Mouse (Mus musculus): ENCODE results near the gene Ptpn6. TPM values are rescaled to one million over a fixed set of nuclear protein-coding genes. Genes with fewer than 3 reads are reported as not detected.
A peak's percentile ranks its signal among the peaks of the same experiment; 100 is the strongest.

Ptpn6 gene
- polyA plus RNA-seq, 1 experiment from 2014 or later: 6.9 TPM

DNA sequence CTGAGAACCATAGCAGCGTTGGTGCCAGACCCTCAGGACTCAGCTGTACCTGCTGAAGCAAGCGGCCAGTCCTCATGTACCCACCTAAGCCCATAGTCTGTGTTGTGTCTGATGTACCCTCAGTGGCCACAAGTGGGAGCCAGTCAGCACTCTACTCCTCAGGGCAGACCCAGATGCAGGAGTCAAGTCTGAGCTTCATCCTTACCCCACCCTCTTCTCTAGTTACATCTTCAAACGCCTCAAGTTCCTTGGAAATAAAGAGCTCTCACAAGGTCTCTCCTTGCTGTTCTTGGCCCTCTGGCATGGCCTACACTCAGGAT is 35.8 kb downstream of the Ptpn6 start:
- H3K27ac ChIP-seq (ENCODE audit: low read depth, low read length): no peak overlapping the region
- H3K27me3 ChIP-seq (ENCODE audit: control insufficient read depth, insufficient read depth, low read length): no peaks in the 10 kb centered on the region
- no peak overlapping the region for H3K4me3 ChIP-seq (ENCODE audit: low read depth, low read length)
- 61% methylated on average over 3 of the region's 3 CpGs for WGBS
- no peak overlapping the region for H3K9ac ChIP-seq (ENCODE audit: low read length)
- H3K4me1 ChIP-seq (ENCODE audit: control insufficient read depth, insufficient read depth, low read length): no peaks in the 10 kb centered on the region
- no peaks in the 10 kb centered on the region for H3K9me3 ChIP-seq (ENCODE audit: control insufficient read depth, low read length)
- ATAC-seq (ENCODE audit: insufficient read depth, low FRiP score, low TSS enrichment) (peak; percentile 72; the same call in 1 of the 2 replicates), DNase-seq (ENCODE audit: low spot score) (peak; percentile 71)
- peaks cover 8% of the 10 kb centered on the region; the same call in 1 of the 2 replicates for H3K36me3 ChIP-seq (ENCODE audit: control insufficient read depth, insufficient read depth, low read length)
- no peak overlapping the region for H3K4me2 ChIP-seq (ENCODE audit: low read depth)

DNA sequence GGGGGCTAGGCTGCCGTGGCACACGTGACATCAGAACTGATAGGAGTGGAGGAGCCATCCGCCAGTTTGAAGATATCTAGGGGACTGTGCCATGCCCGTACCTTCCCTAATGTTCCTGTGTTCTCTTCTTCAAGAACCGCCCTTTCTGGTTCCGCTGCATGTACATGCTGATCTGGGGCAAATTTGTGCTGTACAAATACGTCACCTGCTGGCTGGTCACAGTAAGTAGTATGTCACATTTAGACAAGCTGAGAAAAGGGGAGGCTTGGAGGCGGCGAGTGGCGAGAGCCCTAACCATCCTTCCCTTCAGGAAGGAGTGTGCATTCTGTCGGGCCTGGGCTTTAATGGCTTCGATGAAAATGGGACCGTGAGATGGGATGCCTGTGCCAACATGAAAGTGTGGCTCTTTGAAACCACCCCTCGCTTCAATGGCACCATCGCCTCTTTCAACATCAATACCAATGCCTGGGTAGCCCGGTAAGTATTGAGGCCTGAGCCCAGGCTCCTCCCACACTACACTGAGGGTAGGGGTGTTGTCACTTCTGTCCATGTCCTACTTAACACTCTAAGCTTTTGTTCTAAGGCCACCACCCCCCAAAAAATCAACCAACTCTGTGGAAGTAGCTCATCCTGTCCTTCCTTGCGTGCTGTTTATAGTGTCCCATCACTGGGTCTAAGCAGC is 36.3 kb downstream of the Ptpn6 start:
- Histone ChIP-seq H3K4me2 (ENCODE audit: low read depth) (no peak overlapping the region), H3K9me3 (ENCODE audit: control insufficient read depth, low read length) (no peaks in the 10 kb centered on the region), H3K9ac (ENCODE audit: low read length) (no peak overlapping the region), H3K4me1 (ENCODE audit: control insufficient read depth, insufficient read depth, low read length) (no peaks in the 10 kb centered on the region), H3K36me3 (ENCODE audit: control insufficient read depth, insufficient read depth, low read length) (peaks cover 8% of the 10 kb centered on the region; the same call in 1 of the 2 replicates), H3K27me3 (ENCODE audit: control insufficient read depth, insufficient read depth, low read length) (no peaks in the 10 kb centered on the region), H3K4me3 (ENCODE audit: low read depth, low read length) (no peak overlapping the region), H3K27ac (ENCODE audit: low read depth, low read length) (no peak overlapping the region; the same call in 1 of the 2 replicates)
- WGBS: 94% methylated on average over 17 of the region's 17 CpGs
- ATAC-seq (ENCODE audit: insufficient read depth, low FRiP score, low TSS enrichment): 0 out of 2 replicates have a peak, but pooled peaks have one; percentile 14
- no peak for DNase-seq (ENCODE audit: low spot score)

DNA sequence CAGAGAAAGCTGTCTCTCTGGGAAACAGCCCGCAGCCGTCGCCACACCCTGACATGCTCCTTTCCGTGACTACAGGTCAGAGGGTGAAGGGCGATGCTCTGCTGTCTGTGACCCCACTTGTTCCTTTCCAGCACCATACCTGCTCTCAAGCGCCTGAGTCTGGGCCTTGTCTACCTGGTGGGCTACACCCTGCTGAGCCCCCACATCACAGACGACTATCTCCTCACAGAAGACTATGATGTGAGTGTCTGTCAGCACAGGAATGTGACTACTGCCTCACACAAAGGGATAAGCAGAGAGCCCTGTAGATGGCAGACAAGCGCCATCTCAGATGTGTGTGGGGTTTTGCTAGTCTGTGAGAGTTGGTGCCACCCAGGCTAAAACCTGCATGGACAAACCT is 37.2 kb downstream of the Ptpn6 start:
- Histone ChIP-seq H3K9ac (ENCODE audit: low read length) (no peak overlapping the region), H3K4me2 (ENCODE audit: low read depth) (no peak overlapping the region), H3K36me3 (ENCODE audit: control insufficient read depth, insufficient read depth, low read length) (peaks cover 8% of the 10 kb centered on the region; the same call in 1 of the 2 replicates), H3K9me3 (ENCODE audit: control insufficient read depth, low read length) (no peaks in the 10 kb centered on the region), H3K27me3 (ENCODE audit: control insufficient read depth, insufficient read depth, low read length) (no peaks in the 10 kb centered on the region), H3K4me1 (ENCODE audit: control insufficient read depth, insufficient read depth, low read length) (no peaks in the 10 kb centered on the region), H3K27ac (ENCODE audit: low read depth, low read length) (no peak overlapping the region), H3K4me3 (ENCODE audit: low read depth, low read length) (no peak overlapping the region)
- no peak for DNase-seq (ENCODE audit: low spot score)
- no peak for ATAC-seq (ENCODE audit: insufficient read depth, low FRiP score, low TSS enrichment)
- WGBS: 85% methylated on average over 8 of the region's 8 CpGs

DNA sequence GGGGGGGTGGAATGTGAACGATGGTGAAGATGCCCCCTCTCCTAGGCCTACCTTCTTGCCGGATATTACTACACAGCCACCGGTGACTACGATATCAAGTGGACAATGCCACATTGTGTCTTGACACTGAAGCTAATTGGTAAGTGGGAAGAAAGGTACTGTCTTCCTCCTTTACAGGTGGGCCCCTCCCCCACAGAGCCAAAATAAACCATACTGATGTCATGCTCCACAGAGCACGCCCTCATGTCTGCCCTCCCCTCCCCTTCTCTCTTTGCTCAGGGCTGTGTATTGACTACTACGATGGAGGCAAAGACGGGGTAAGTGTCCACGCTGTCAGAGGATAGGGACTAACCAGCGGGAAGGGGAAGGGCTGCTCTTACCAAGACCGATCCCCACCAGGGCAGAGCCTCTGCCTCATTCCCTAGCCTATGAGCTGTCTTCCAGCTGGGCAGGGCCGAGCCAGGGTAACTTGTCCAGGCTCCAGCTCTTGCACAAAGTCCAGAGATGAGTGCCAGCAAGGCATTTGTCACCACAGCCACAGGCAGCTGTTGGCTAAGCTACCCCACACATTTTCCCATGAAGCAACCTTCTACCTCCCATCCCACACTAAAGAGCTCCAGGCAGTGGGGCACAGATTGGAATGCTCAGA is 38.4 kb downstream of the Ptpn6 start:
- ATAC-seq (ENCODE audit: insufficient read depth, low FRiP score, low TSS enrichment): 0 out of 2 replicates have a peak, but pooled peaks have one; percentile 16

DNA sequence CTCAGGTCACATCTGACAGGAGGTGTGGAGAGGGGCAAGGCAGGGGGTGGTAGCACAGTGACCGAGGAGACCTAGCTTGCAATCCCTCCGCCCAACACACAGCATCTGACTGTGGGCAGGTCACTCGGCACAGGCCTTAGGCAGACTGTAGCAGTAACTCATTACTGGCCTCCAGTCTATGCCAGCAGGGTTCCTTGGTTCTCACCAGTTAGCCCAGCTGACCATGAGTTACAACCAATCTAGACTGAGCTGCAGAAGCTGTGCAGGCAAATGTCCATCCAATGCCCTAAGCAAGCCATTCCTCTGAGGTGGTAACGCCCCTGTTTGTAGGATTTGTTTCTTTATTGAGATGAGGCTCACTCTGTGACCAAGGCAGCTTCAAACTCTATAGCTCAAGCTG is 39.1 kb downstream of the Ptpn6 start:
- no peak overlapping the region for H3K4me2 ChIP-seq (ENCODE audit: low read depth)
- no peak for DNase-seq (ENCODE audit: low spot score)
- no peak overlapping the region for H3K27ac ChIP-seq (ENCODE audit: low read depth, low read length)
- H3K9me3 ChIP-seq (ENCODE audit: control insufficient read depth, low read length): no peaks in the 10 kb centered on the region
- no peak overlapping the region for H3K9ac ChIP-seq (ENCODE audit: low read length)
- H3K36me3 ChIP-seq (ENCODE audit: control insufficient read depth, insufficient read depth, low read length): peaks cover under 1% of the 10 kb centered on the region; the same call in 1 of the 2 replicates
- ATAC-seq (ENCODE audit: insufficient read depth, low FRiP score, low TSS enrichment): no peak
- H3K27me3 ChIP-seq (ENCODE audit: control insufficient read depth, insufficient read depth, low read length): no peaks in the 10 kb centered on the region
- H3K4me1 ChIP-seq (ENCODE audit: control insufficient read depth, insufficient read depth, low read length): no peaks in the 10 kb centered on the region
- no peak overlapping the region for H3K4me3 ChIP-seq (ENCODE audit: low read depth, low read length)
- WGBS: 81% methylated on average over 4 of the region's 4 CpGs

More for the DNA sequence above, 38.4 kb downstream of the Ptpn6 start:
- DNase-seq (ENCODE audit: low spot score): no peak
- no peaks in the 10 kb centered on the region for H3K9me3 ChIP-seq (ENCODE audit: control insufficient read depth, low read length)
- WGBS: 86% methylated on average over 11 of the region's 11 CpGs
- H3K27me3 ChIP-seq (ENCODE audit: control insufficient read depth, insufficient read depth, low read length): no peaks in the 10 kb centered on the region
- peaks cover 7% of the 10 kb centered on the region; the same call in 1 of the 2 replicates for H3K36me3 ChIP-seq (ENCODE audit: control insufficient read depth, insufficient read depth, low read length)
- H3K4me3 ChIP-seq (ENCODE audit: low read depth, low read length): no peak overlapping the region
- H3K4me2 ChIP-seq (ENCODE audit: low read depth): no peak overlapping the region
- no peak overlapping the region for H3K9ac ChIP-seq (ENCODE audit: low read length)
- no peak overlapping the region for H3K27ac ChIP-seq (ENCODE audit: low read depth, low read length)
- H3K4me1 ChIP-seq (ENCODE audit: control insufficient read depth, insufficient read depth, low read length): no peaks in the 10 kb centered on the region

DNA sequence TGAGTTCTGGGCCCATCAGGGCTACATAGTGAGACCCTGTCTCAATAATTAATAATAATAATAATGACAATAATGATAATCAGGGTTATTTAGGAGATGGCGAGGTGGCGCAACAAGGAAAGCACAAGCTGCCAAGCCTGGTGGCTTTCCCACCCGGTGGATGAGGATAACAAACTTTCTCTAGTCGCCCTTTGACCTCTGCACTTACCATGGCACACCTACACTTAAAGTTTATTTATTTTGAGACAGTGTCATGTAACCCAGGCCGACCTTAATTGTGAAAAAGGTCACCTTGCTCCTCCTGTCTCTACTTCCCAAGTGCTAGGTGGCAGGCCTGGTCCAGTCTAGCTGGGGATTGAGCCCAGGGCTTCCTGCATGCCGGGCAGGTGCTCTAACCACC is 39.8 kb downstream of the Ptpn6 start:
- Histone ChIP-seq H3K27ac (ENCODE audit: low read depth, low read length) (no peak overlapping the region), H3K27me3 (ENCODE audit: control insufficient read depth, insufficient read depth, low read length) (no peaks in the 10 kb centered on the region), H3K9ac (ENCODE audit: low read length) (no peak overlapping the region), H3K4me3 (ENCODE audit: low read depth, low read length) (no peak overlapping the region), H3K4me2 (ENCODE audit: low read depth) (no peak overlapping the region), H3K4me1 (ENCODE audit: control insufficient read depth, insufficient read depth, low read length) (no peaks in the 10 kb centered on the region), H3K36me3 (ENCODE audit: control insufficient read depth, insufficient read depth, low read length) (no peaks in the 10 kb centered on the region; the same call in 1 of the 2 replicates), H3K9me3 (ENCODE audit: control insufficient read depth, low read length) (no peaks in the 10 kb centered on the region)
- no peak for ATAC-seq (ENCODE audit: insufficient read depth, low FRiP score, low TSS enrichment)
- no peak for DNase-seq (ENCODE audit: low spot score)
- WGBS: 87% methylated on average over 6 of the region's 6 CpGs

DNA sequence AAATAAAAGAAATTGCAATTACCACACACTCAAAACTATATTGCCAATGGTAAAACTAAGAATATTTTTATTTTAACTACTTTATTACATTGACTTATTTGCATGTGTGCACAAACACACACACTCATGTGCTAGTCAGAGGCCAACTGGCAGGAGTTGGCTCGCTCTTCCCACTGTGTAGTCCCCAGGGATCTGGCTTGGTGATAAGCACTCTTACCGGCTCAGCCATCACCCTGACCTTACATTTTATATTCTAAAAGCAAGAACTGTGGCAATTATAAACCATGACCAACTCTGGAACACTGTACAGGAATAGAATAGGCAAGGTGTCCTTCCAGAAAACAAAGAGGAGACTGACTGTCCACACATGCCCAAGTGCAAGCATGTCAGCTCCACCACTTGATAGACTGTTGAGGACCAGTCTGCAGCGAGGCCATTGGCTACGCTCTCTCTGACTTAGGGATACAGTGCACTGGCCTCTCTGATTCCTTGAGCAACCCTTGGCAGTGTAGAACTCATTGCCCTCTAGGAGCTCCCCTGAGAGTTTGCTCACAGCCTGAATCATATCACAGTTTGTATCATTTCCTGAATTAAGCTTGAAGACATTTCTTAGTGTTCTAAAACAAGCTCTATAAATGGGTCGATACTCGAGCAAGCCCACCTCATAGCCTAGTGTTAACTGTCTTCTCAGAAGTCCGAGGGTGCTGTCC is 41.9 kb downstream of the Ptpn6 start:
- Histone ChIP-seq H3K4me3 (ENCODE audit: low read depth, low read length) (no peak overlapping the region), H3K9me3 (ENCODE audit: control insufficient read depth, low read length) (no peaks in the 10 kb centered on the region), H3K27ac (ENCODE audit: low read depth, low read length) (no peak overlapping the region), H3K4me2 (ENCODE audit: low read depth) (no peak overlapping the region), H3K4me1 (ENCODE audit: control insufficient read depth, insufficient read depth, low read length) (no peaks in the 10 kb centered on the region), H3K27me3 (ENCODE audit: control insufficient read depth, insufficient read depth, low read length) (no peaks in the 10 kb centered on the region), H3K9ac (ENCODE audit: low read length) (no peak overlapping the region), H3K36me3 (ENCODE audit: control insufficient read depth, insufficient read depth, low read length) (no peaks in the 10 kb centered on the region)
- DNase-seq (ENCODE audit: low spot score): no peak
- 90% methylated on average over 7 of the region's 7 CpGs for WGBS
- no peak for ATAC-seq (ENCODE audit: insufficient read depth, low FRiP score, low TSS enrichment)

DNA sequence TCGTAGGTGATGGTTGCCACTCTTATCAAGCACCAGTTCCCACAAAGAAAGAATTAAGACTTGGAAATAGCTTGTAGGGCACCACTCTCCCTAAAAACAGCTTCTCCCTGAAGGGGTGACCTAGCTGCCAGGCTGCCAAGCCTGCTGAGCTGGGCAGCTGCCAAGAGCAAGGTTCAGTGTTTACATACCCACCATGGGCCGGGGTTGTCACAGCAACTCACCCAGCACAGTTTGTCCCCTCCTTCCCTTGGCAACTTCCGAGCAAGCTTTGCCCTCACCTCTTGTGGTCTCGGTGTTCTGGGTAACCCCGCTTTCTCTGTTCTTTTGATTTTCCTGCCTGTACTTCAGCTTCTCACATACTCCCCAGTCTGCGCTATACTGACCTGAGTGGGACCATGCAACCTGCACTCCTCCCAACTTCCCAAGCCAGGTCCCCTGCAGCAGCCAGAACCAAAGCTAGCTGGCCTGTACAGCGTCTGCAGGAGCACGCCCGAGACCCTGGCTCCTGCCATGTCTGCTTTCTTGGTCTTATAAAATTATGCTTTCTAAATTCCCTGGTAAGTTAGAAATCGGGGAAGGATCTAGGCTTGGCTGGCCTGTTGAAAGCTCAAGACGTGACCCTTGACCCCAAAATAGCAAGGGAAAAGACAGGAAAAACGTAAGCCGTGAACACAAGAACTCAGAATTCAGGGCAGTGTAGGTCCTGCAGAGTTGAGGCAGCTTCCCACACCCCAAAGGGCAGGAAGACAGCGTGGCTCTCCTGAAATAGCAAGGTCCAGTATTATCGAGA is 44.2 kb downstream of the Ptpn6 start:
- 86% methylated on average over 15 of the region's 15 CpGs for WGBS
- DNase-seq (ENCODE audit: low spot score) (no peak), ATAC-seq (ENCODE audit: insufficient read depth, low FRiP score, low TSS enrichment) (no peak)
- no peaks in the 10 kb centered on the region for H3K4me1 ChIP-seq (ENCODE audit: control insufficient read depth, insufficient read depth, low read length)
- no peak overlapping the region for H3K27ac ChIP-seq (ENCODE audit: low read depth, low read length)
- no peak overlapping the region for H3K9ac ChIP-seq (ENCODE audit: low read length)
- H3K4me3 ChIP-seq (ENCODE audit: low read depth, low read length): no peak overlapping the region
- H3K36me3 ChIP-seq (ENCODE audit: control insufficient read depth, insufficient read depth, low read length): no peaks in the 10 kb centered on the region
- no peak overlapping the region for H3K4me2 ChIP-seq (ENCODE audit: low read depth)
- no peaks in the 10 kb centered on the region for H3K9me3 ChIP-seq (ENCODE audit: control insufficient read depth, low read length)
- H3K27me3 ChIP-seq (ENCODE audit: control insufficient read depth, insufficient read depth, low read length): no peaks in the 10 kb centered on the region
